Mouse (Mus musculus): ENCODE measurements around the gene Psmb5. TPM values are rescaled to one million over a fixed set of nuclear protein-coding genes. Genes with fewer than 3 reads are reported as not detected.
"Not testable (repeated sequence)": the region's sequence is repeated elsewhere in the genome, so short reads cannot be mapped to it uniquely, and the experiment has no call there.

Gene Psmb5
- polyA plus RNA-seq, 2 experiments: 111 to 205 TPM

DNA sequence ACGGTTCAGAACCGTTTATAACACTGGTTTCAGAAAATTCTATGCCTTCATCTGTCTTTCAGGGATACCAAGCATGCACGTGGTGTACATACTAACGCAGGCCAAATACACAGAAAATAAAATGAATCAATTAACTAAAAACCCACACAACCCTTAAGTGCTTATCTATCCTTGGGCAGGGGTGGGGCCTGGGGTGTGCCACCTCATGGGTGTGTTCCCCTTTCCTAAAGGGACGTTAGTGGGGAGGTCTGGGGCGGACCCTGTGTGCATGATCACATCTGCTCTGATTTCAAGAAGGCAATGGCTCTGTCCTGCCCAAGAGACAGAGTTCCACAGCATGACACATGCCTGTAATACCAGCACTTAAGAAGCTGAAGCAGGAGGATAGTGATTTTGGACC is 5.5 kb upstream of the Psmb5 start:
- Histone ChIP-seq H3K4me2 (ENCODE audit: low read depth) (no peak overlapping the region), H3K36me3 (replicated peaks; ENCODE audit: control insufficient read depth, insufficient read depth, low read depth) (no peaks in the 10 kb centered on the region), H3K4me1 (replicated peaks; ENCODE audit: control insufficient read depth in 2 of 2, insufficient read depth in 2 of 2, low read length in 1 of 2) (peaks cover 7 to 8% of the 10 kb centered on the region in 2 experiments), H3K27ac (no peak overlapping the region), H3K27me3 (ENCODE audit: control insufficient read depth, insufficient read depth, low read length) (no peaks in the 10 kb centered on the region), H3K4me3 (ENCODE audit: insufficient read depth in 1 of 2, low read depth in 2 of 2, low read length in 2 of 2) (no peak overlapping the region), H3K9ac (replicated peaks) (no peak overlapping the region), H3K9me3 (ENCODE audit: control insufficient read depth, low read length) (no peaks in the 10 kb centered on the region)
- DNase-seq (ENCODE audit: low read depth in 3 of 3, low spot score in 3 of 3) (no peak), ATAC-seq (ENCODE audit: insufficient read depth) (0 out of 2 replicates have a peak, but pooled peaks have one; percentile 26)
- TF ChIP-seq CTCF (IDR thresholded peaks at IDR 0.05; ENCODE audit: low read depth) (no peak), EP300 (IDR thresholded peaks at IDR 0.05; ENCODE audit: low read depth) (no peak)
- 51% methylated on average over 6 of the region's 6 CpGs for WGBS (ENCODE audit: insufficient replicate concordance)

DNA sequence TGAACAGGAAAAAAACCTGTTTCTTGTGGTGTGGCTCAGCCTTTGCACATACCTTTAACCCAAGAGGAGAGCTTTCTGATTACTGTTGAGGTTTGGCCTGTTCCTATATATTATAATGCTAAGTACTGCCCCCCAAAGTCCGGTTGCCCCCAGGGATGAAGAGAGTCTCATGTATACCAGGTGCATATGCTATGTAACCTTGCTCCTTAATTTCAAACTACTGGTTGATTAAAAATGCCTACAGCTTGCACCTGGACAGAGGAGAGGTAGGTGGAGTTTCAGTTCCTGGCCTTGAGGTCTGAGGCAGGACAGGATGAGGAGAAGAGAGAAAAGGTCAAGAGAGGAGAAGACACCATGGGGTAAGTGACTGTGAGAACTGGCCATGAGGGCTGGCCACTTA is 3.3 kb upstream of the Psmb5 start, which contains the start of gene Psmb11:
Gene Psmb11, plus strand, starts transcription at position 301 of the 400 bp plus-strand sequence.
- H3K27ac ChIP-seq: no peak within 1 kb of the TSS
- H3K4me2 ChIP-seq (ENCODE audit: low read depth): no peak within 1 kb of the TSS
- H3K9me3 ChIP-seq (ENCODE audit: control insufficient read depth, low read length): no peaks in the 10 kb centered on the region
- ATAC-seq (ENCODE audit: insufficient read depth) (no peak), DNase-seq (ENCODE audit: low read depth in 3 of 3, low spot score in 3 of 3) (no peak)
- H3K9ac ChIP-seq (replicated peaks): no peak within 1 kb of the TSS
- no peaks in the 10 kb centered on the region for H3K36me3 ChIP-seq (replicated peaks; ENCODE audit: control insufficient read depth, insufficient read depth, low read depth)
- no peaks in the 10 kb centered on the region for H3K27me3 ChIP-seq (ENCODE audit: control insufficient read depth, insufficient read depth, low read length)
- peaks cover 10 to 12% of the 10 kb centered on the region in 2 experiments for H3K4me1 ChIP-seq (replicated peaks; ENCODE audit: control insufficient read depth in 2 of 2, insufficient read depth in 2 of 2, low read length in 1 of 2)
- no peak within 1 kb of the TSS for H3K4me3 ChIP-seq (ENCODE audit: insufficient read depth in 1 of 2, low read depth in 2 of 2, low read length in 2 of 2)
- WGBS (ENCODE audit: insufficient replicate concordance): 75% methylated on average over 1 of the region's 1 CpGs
- no peak for TF ChIP-seq EP300 (IDR thresholded peaks at IDR 0.05; ENCODE audit: low read depth)
- TF ChIP-seq CTCF (IDR thresholded peaks at IDR 0.05; ENCODE audit: low read depth): no peak

DNA sequence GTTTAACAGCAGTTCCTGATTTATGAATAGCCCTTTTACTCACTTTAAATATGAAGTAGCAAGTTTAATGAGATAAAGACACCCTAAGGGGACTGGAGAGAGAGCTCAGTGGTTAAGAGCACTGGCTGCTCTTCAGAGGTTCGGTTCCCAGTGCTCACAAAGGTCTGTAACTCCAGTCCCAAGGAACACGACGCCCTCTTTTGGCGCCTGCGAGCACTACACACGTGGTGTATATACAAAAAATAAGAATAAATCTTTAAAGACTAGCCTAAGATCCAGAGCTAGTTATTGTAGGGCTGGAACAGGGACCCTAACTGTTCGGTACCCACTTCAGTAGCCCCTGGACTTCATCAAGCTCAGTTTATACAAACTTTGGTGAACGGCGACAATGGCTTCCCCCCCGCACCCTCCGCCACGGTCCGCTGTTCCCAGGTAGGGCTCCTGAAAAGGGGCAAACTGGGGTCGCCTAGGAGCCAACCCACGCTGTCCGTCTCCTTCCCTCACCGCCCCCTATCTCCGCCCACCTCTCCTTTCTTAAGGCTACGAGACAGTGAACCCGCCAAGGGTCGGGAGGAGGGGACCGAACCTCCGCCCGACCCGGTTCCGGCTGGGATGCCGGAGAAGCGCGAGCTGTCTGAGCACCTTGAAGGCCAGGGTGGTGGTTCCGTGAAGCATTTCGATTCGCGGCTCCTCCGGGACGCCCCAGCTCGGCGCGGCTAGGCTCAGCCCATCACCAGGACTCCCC is 498 bp downstream of the Psmb5 start:
- WGBS (ENCODE audit: insufficient replicate concordance): under 1% methylated on average over 38 of the region's 38 CpGs
- DNase-seq (ENCODE audit: low read depth in 3 of 3, low spot score in 3 of 3) (peak in 1 of 3 experiments; percentile 47), ATAC-seq (ENCODE audit: insufficient read depth) (peak; percentile 55)
- Histone ChIP-seq H3K4me3 (ENCODE audit: insufficient read depth in 1 of 2, low read depth in 2 of 2, low read length in 2 of 2) (peak overlapping the region; percentile 79 to 90), H3K9ac (replicated peaks) (peak overlapping the region; percentile 91), H3K27me3 (ENCODE audit: control insufficient read depth, insufficient read depth, low read length) (no peaks in the 10 kb centered on the region), H3K36me3 (replicated peaks; ENCODE audit: control insufficient read depth, insufficient read depth, low read depth) (peaks cover 15% of the 10 kb centered on the region), H3K9me3 (ENCODE audit: control insufficient read depth, low read length) (no peaks in the 10 kb centered on the region), H3K27ac (peak overlapping the region; percentile 65), H3K4me2 (ENCODE audit: low read depth) (peak overlapping the region; percentile 86), H3K4me1 (replicated peaks; ENCODE audit: control insufficient read depth in 2 of 2, insufficient read depth in 2 of 2, low read length in 1 of 2) (peaks cover 3 to 6% of the 10 kb centered on the region in 2 experiments)
- no peak for TF ChIP-seq EP300 (IDR thresholded peaks at IDR 0.05; ENCODE audit: low read depth)
- peak; percentile 53 for TF ChIP-seq CTCF (IDR thresholded peaks at IDR 0.05; ENCODE audit: low read depth)

DNA sequence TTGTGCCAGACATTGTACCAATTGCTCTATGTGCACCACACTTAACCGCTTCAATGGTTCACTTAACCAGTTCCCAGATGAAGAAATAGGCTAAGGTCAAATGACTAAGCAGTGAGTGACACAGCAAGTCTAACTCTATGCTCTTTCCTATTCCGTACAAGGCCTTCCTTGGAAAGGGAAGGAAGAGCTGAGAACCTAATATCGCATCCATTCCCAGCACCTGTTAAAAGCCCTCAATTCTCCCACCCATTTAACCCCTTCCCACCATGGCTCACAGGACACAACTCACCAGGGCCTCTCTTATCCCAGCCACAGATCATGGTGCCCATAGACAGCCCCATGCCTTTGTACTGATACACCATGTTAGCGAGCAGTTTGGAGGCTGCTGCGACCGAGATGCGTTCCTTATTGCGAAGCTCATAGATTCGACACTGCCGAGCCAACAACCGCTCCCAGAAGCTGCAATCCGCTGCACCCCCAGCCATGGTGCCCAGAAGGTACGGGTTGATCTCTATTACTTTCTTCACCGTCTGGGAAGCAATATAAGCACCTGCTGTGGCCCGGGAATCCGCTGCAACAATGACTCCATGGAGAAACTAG is 1.5 kb downstream of the Psmb5 start:
- H3K4me2 ChIP-seq (ENCODE audit: low read depth): peak overlapping the region; percentile 86
- ATAC-seq (ENCODE audit: insufficient read depth) (no peak), DNase-seq (ENCODE audit: low read depth in 3 of 3, low spot score in 3 of 3) (no peak)
- no peaks in the 10 kb centered on the region for H3K27me3 ChIP-seq (ENCODE audit: control insufficient read depth, insufficient read depth, low read length)
- H3K9ac ChIP-seq (replicated peaks): no peak overlapping the region
- 83% methylated on average over 16 of the region's 16 CpGs for WGBS (ENCODE audit: insufficient replicate concordance)
- no peak overlapping the region for H3K27ac ChIP-seq
- peaks cover 15% of the 10 kb centered on the region for H3K36me3 ChIP-seq (replicated peaks; ENCODE audit: control insufficient read depth, insufficient read depth, low read depth)
- no peak overlapping the region for H3K4me3 ChIP-seq (ENCODE audit: insufficient read depth in 1 of 2, low read depth in 2 of 2, low read length in 2 of 2)
- no peak for TF ChIP-seq CTCF (IDR thresholded peaks at IDR 0.05; ENCODE audit: low read depth)
- no peak for TF ChIP-seq EP300 (IDR thresholded peaks at IDR 0.05; ENCODE audit: low read depth)
- H3K9me3 ChIP-seq (ENCODE audit: control insufficient read depth, low read length): no peaks in the 10 kb centered on the region
- H3K4me1 ChIP-seq (replicated peaks; ENCODE audit: control insufficient read depth in 2 of 2, insufficient read depth in 2 of 2, low read length in 1 of 2): peaks cover 3 to 6% of the 10 kb centered on the region in 2 experiments

DNA sequence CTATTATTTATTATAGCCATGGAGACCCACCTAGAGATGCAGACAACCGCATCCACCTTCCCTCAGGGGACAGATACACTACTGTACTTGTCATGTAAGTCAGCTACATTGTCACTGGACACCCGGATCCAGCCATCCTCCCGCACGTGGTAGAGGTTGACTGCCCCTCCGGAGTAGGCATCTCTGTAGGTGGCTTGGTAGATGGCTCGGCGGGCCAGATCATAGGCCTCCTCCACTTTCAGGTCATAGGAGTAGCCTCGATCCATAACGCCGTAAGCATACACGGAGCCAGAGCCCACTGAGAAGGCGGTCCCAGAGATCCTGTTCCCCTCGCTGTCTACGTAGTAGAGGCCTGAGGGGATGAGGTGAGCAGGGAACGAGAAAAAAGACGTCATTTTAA is 3.7 kb downstream of the Psmb5 start:
- not testable (repeated sequence) for H3K4me3 ChIP-seq (ENCODE audit: insufficient read depth in 1 of 2, low read depth in 2 of 2, low read length in 2 of 2); H3K4me1 ChIP-seq (replicated peaks; ENCODE audit: control insufficient read depth in 2 of 2, insufficient read depth in 2 of 2, low read length in 1 of 2); ATAC-seq (ENCODE audit: insufficient read depth); H3K4me2 ChIP-seq (ENCODE audit: low read depth); H3K27me3 ChIP-seq (ENCODE audit: control insufficient read depth, insufficient read depth, low read length); DNase-seq (ENCODE audit: low read depth in 3 of 3, low spot score in 3 of 3); H3K27ac ChIP-seq; H3K9me3 ChIP-seq (ENCODE audit: control insufficient read depth, low read length); H3K9ac ChIP-seq (replicated peaks)
- WGBS (ENCODE audit: insufficient replicate concordance): 79% methylated on average over 15 of the region's 16 CpGs
- peaks cover 15% of the 10 kb centered on the region for H3K36me3 ChIP-seq (replicated peaks; ENCODE audit: control insufficient read depth, insufficient read depth, low read depth)
